ENCODE assay signal across 8 mouse cellular contexts in genomic region chr3:98267249-98267651, GRCm38 (mm10). TPM values are rescaled to one million over a fixed set of nuclear protein-coding genes. Genes with fewer than 3 reads are reported as not detected.
DNase-seq lines count a peak whose midpoint lies in the region; ATAC-seq lines count a peak whose summit lies in the region.

No protein-coding gene starts in this region.

- H3K4me2 ChIP-seq in embryonic facial prominence, embryonic 12.5 days (replicated peaks): no peak overlapping the region
- no peak overlapping the region for H3K4me2 ChIP-seq in hindbrain, embryonic 13.5 days
- no peak overlapping the region for H3K4me2 ChIP-seq in liver, embryonic 11.5 days
- H3K4me2 ChIP-seq in midbrain, embryonic 16.5 days (ENCODE audit: low read length): no peak overlapping the region

- no peaks in the 10 kb centered on the region for H3K36me3 ChIP-seq in embryonic facial prominence, embryonic 12.5 days
- no peaks in the 10 kb centered on the region for H3K36me3 ChIP-seq in hindbrain, embryonic 13.5 days
- no peaks in the 10 kb centered on the region for H3K36me3 ChIP-seq in liver, embryonic 11.5 days (ENCODE audit: control insufficient read depth, insufficient read depth, low read length)
- no peaks in the 10 kb centered on the region for H3K36me3 ChIP-seq in midbrain, embryonic 16.5 days (ENCODE audit: control insufficient read depth, insufficient read depth, low read length)

- 28% methylated on average over 6 of the region's 6 CpGs for WGBS in embryonic facial prominence, embryonic 12.5 days
- 23% methylated on average over 6 of the region's 6 CpGs for WGBS in hindbrain, embryonic 13.5 days
- WGBS in liver, embryonic 11.5 days: 35% methylated on average over 6 of the region's 6 CpGs
- WGBS in midbrain, embryonic 16.5 days: 7% methylated on average over 6 of the region's 6 CpGs

- peaks cover 13% of the 10 kb centered on the region; the same call in 1 of the 2 replicates for H3K4me1 ChIP-seq in embryonic facial prominence, embryonic 12.5 days
- H3K4me1 ChIP-seq in hindbrain, embryonic 13.5 days (replicated peaks): peaks cover 9% of the 10 kb centered on the region
- H3K4me1 ChIP-seq in liver, embryonic 11.5 days (replicated peaks; ENCODE audit: control insufficient read depth, insufficient read depth, low read length): peaks cover 4% of the 10 kb centered on the region; the same call in 1 of the 2 replicates
- peaks cover 6% of the 10 kb centered on the region for H3K4me1 ChIP-seq in midbrain, embryonic 16.5 days (ENCODE audit: control insufficient read depth, insufficient read depth, low read length)

- no peak overlapping the region for H3K9ac ChIP-seq in embryonic facial prominence, embryonic 12.5 days
- H3K9ac ChIP-seq in hindbrain, embryonic 13.5 days: no peak overlapping the region
- H3K9ac ChIP-seq in liver, embryonic 11.5 days (ENCODE audit: low read depth, low read length): no peak overlapping the region
- no peak overlapping the region for H3K9ac ChIP-seq in midbrain, embryonic 16.5 days (ENCODE audit: low read depth, low read length)

- no peak for DNase-seq in frontal cortex, postnatal 14 days (ENCODE audit: low spot score in 2 of 2)
- DNase-seq in liver, embryonic 11.5 days (ENCODE audit: low spot score): no peak
- DNase-seq in cerebellum, adult 8-10 months: no peak
- no peak for DNase-seq in spleen, adult 12 weeks (ENCODE audit: low spot score)

- no peaks in the 10 kb centered on the region for H3K9me3 ChIP-seq in embryonic facial prominence, embryonic 12.5 days
- no peaks in the 10 kb centered on the region for H3K9me3 ChIP-seq in hindbrain, embryonic 13.5 days
- H3K9me3 ChIP-seq in liver, embryonic 11.5 days (ENCODE audit: control insufficient read depth, low read length): no peaks in the 10 kb centered on the region
- H3K9me3 ChIP-seq in midbrain, embryonic 16.5 days (replicated peaks; ENCODE audit: control insufficient read depth, low read length, poor library complexity, severe bottlenecking): no peaks in the 10 kb centered on the region

- H3K27me3 ChIP-seq in embryonic facial prominence, embryonic 12.5 days: no peaks in the 10 kb centered on the region
- no peaks in the 10 kb centered on the region for H3K27me3 ChIP-seq in hindbrain, embryonic 13.5 days
- H3K27me3 ChIP-seq in liver, embryonic 11.5 days (replicated peaks; ENCODE audit: control insufficient read depth, insufficient read depth, low read length): no peaks in the 10 kb centered on the region
- no peaks in the 10 kb centered on the region for H3K27me3 ChIP-seq in midbrain, embryonic 16.5 days (ENCODE audit: control insufficient read depth, insufficient read depth, low read depth, low read length)

- ATAC-seq in frontal cortex, adult (ENCODE audit: low TSS enrichment): peak; percentile 34; the same call in 1 of the 2 replicates
- ATAC-seq in embryonic facial prominence, embryonic 12.5 days (ENCODE audit: insufficient number of reproducible peaks, insufficient read depth, low FRiP score, low TSS enrichment): 0 out of 2 replicates have a peak, but pooled peaks have one; percentile 35
- peak; percentile 73 for ATAC-seq in hindbrain, embryonic 13.5 days (ENCODE audit: low FRiP score)
- ATAC-seq in liver, embryonic 11.5 days (replicated peaks; ENCODE audit: low FRiP score): no peak
- peak; percentile 71 for ATAC-seq in midbrain, embryonic 16.5 days

- no peak overlapping the region for H3K4me3 ChIP-seq in embryonic facial prominence, embryonic 12.5 days
- no peak overlapping the region for H3K4me3 ChIP-seq in hindbrain, embryonic 13.5 days
- H3K4me3 ChIP-seq in liver, embryonic 11.5 days (ENCODE audit: low read depth, low read length): no peak overlapping the region
- no peak overlapping the region for H3K4me3 ChIP-seq in midbrain, embryonic 16.5 days (ENCODE audit: low read depth, low read length)

- H3K27ac ChIP-seq in embryonic facial prominence, embryonic 12.5 days: peak overlapping the region; percentile 68
- H3K27ac ChIP-seq in hindbrain, embryonic 13.5 days: peak overlapping the region; percentile 44
- peak overlapping the region; percentile 16; the same call in 1 of the 2 replicates for H3K27ac ChIP-seq in liver, embryonic 11.5 days (ENCODE audit: low read depth, low read length)
- H3K27ac ChIP-seq in midbrain, embryonic 16.5 days (ENCODE audit: low read length): no peak overlapping the region

RNA-seq across cellular contexts. Expression of gene Hmgcs2, which starts 13.0 kb away (rescaled TPM):
- 2.7 and 2.8 TPM in 2 replicates for polyA plus RNA-seq in embryonic facial prominence, embryonic 12.5 days (2016; fragmentation: Nextera tagmentation; extraction: Ambion mirVana)
- polyA plus RNA-seq in hindbrain, embryonic 13.5 days (2015; fragmentation: Nextera tagmentation; extraction: Ambion mirVana): 15.6 and 16.6 TPM in 2 replicates
- 29.9 and 32.9 TPM in 2 replicates for polyA plus RNA-seq in liver, embryonic 11.5 days (2014; fragmentation: Nextera tagmentation; extraction: Ambion mirVana)
- polyA plus RNA-seq in midbrain, embryonic 16.5 days (2015; fragmentation: Nextera tagmentation; extraction: Ambion mirVana): 16.8 and 18.4 TPM in 2 replicates

RNA-seq across cellular contexts. Expression of gene Reg4, which starts 45.3 kb away (rescaled TPM):
- not detected in 2 replicates for polyA plus RNA-seq in embryonic facial prominence, embryonic 12.5 days (2016; fragmentation: Nextera tagmentation; extraction: Ambion mirVana)
- polyA plus RNA-seq in hindbrain, embryonic 13.5 days (2015; fragmentation: Nextera tagmentation; extraction: Ambion mirVana): not detected in 2 replicates
- polyA plus RNA-seq in liver, embryonic 11.5 days (2014; fragmentation: Nextera tagmentation; extraction: Ambion mirVana): 0.16 TPM in 1 of 2 replicates, not detected in the other
- not detected in 2 replicates for polyA plus RNA-seq in midbrain, embryonic 16.5 days (2015; fragmentation: Nextera tagmentation; extraction: Ambion mirVana)
